Mouse (Mus musculus) testis, adult 2 months (tissue): ENCODE results near the gene Tenm3.

Experiments
- CTCF ChIP-seq: fragments of 200-500 bp; IDR thresholded peaks from 2 replicates; pipeline ENCODE4 v1.5.1; 2012; ENCODE audit warnings: low read depth, mild to moderate bottlenecking, inconsistent platforms, low read length, moderate library complexity; ENCODE audit not compliant: control insufficient read depth, insufficient read depth, insufficient replicate concordance
- POLR2A ChIP-seq: fragments of 200-500 bp; IDR thresholded peaks from 2 replicates; pipeline ENCODE4 v1.6.1; 2012; ENCODE audit warnings: low read depth, mild to moderate bottlenecking, inconsistent platforms, low read length, moderate library complexity; ENCODE audit not compliant: control insufficient read depth

DNA sequence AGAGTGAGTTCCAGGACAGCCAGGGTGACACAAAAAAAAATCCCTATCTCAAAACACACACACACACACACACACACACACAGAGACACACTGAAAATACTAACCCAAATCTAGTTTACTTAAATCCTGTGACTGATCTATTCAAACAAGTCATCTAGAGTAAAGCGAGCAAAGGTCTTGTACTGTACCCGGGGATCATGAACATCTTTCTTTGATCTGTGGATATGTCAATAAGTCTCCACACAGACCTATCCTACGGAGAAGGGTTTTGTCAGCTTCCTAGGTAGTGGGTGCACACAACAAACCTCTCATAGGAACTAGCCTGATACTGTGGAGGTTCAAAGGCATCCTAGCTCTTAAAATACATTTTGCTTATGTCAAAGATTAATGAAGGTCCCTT, 307.9 kb downstream of the Tenm3 start:
- TF ChIP-seq POLR2A (no peak), CTCF (no peak)
